23 mouse cellular contexts compared by ENCODE assay signal in the genomic region with DNA sequence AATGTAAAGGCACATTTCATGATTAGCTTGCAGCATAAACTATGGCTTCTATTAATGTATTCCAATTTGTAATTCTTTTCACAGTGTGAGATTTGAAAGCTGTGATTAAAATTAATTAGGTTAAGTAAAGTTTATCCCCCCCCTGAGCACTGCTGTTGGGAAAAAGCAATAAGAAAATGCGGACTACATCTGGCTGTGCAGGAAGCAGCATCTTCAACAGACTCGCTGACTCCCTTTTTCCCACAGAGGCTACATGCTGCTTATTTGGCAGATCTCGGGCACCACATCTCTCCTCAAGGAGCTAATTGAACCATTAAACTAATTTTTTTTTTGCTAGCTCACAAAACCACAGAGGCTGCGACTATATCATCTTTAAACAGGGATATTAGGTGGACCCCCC.
DNase-seq lines count a peak whose midpoint lies in the region; ATAC-seq and TF ChIP-seq lines count a peak whose summit lies in the region.
"Had no signal": no experiment of that assay in that cellular context is flagged by ENCODE, and none has a peak within 500 bp of the region (broad histone marks: within the 10 kb centered on the region; RNA-seq: fewer than 3 reads in every experiment).

No protein-coding gene starts in this region.

- TF ChIP-seq CTCF in forebrain, postnatal 0 days (IDR thresholded peaks at IDR 0.05; ENCODE audit: low read depth): no peak

- no peaks in the 10 kb centered on the region for H3K27me3 ChIP-seq in heart, embryonic 10.5 days (ENCODE audit: insufficient read depth, poor library complexity, severe bottlenecking)
- no peaks in the 10 kb centered on the region for H3K27me3 ChIP-seq in midbrain, embryonic 16.5 days (ENCODE audit: control insufficient read depth, insufficient read depth, low read depth, low read length)
- H3K27me3 ChIP-seq in midbrain, embryonic 10.5 days (ENCODE audit: low read depth, poor library complexity, severe bottlenecking): peaks cover 10% of the 10 kb centered on the region
- no peaks in the 10 kb centered on the region for H3K27me3 ChIP-seq in forebrain, postnatal 0 days (ENCODE audit: insufficient read depth, low read length)

- H3K9ac ChIP-seq in midbrain, embryonic 16.5 days (ENCODE audit: low read depth, low read length): 0 out of 2 replicates have a peak overlapping the region, but pooled peaks have one; percentile 25
- H3K9ac ChIP-seq in forebrain, postnatal 0 days: no peak overlapping the region
- H3K9ac ChIP-seq: limb, embryonic 15.5 days; liver, embryonic 14.5 days; lung, embryonic 14.5 days had no signal

- intact Hi-C loops in heart, postnatal 25 days (cut with DNase I): loop anchor here (10.0 kb wide), 1 partner anchor 315 kb away; no protein-coding TSS in a partner anchor

- H3K27ac ChIP-seq in heart, embryonic 10.5 days: no peak overlapping the region
- H3K27ac ChIP-seq in midbrain, embryonic 16.5 days (ENCODE audit: low read length): peak overlapping the region; percentile 28
- no peak overlapping the region for H3K27ac ChIP-seq in midbrain, embryonic 10.5 days (replicated peaks)
- no peak overlapping the region for H3K27ac ChIP-seq in forebrain, postnatal 0 days (ENCODE audit: low read depth, low read length)
- H3K27ac ChIP-seq: embryonic facial prominence, embryonic 10.5 days; heart, adult 2 months; left cerebral cortex, adult 2 months; limb, embryonic 15.5 days; liver, embryonic 14.5 days had no signal

- H3K36me3 ChIP-seq in heart, embryonic 10.5 days: no peaks in the 10 kb centered on the region
- no peaks in the 10 kb centered on the region for H3K36me3 ChIP-seq in midbrain, embryonic 16.5 days (ENCODE audit: control insufficient read depth, insufficient read depth, low read length)
- no peaks in the 10 kb centered on the region for H3K36me3 ChIP-seq in midbrain, embryonic 10.5 days
- no peaks in the 10 kb centered on the region for H3K36me3 ChIP-seq in forebrain, postnatal 0 days (ENCODE audit: insufficient read depth)
- H3K36me3 ChIP-seq: embryonic facial prominence, embryonic 10.5 days; limb, embryonic 15.5 days had no signal

- no peak overlapping the region for H3K4me3 ChIP-seq in heart, embryonic 10.5 days
- no peak overlapping the region for H3K4me3 ChIP-seq in midbrain, embryonic 16.5 days (ENCODE audit: low read depth, low read length)
- H3K4me3 ChIP-seq in midbrain, embryonic 10.5 days: no peak overlapping the region
- H3K4me3 ChIP-seq in forebrain, postnatal 0 days (ENCODE audit: low read depth, low read length): no peak overlapping the region
- H3K4me3 ChIP-seq: embryonic facial prominence, embryonic 10.5 days; heart, adult 2 months; left cerebral cortex, adult 2 months; limb, embryonic 15.5 days had no signal

- DNase-seq in heart, embryonic 10.5 days (ENCODE audit: low spot score): peak; percentile 24
- DNase-seq in heart, postnatal 25 days (ENCODE audit: low spot score): no peak
- no peak for DNase-seq in midbrain, embryonic 10.5 days (ENCODE audit: low spot score)
- DNase-seq in forebrain, postnatal 0 days: no peak
- no peak for DNase-seq in gastrocnemius, postnatal 4 days (ENCODE audit: low spot score in 2 of 2)
- no peak for DNase-seq in right cerebral cortex, postnatal 36 days (ENCODE audit: low spot score in 2 of 2)
- DNase-seq: adrenal gland, postnatal 36 days; cerebellum, adult 11-12 months; cerebellum, postnatal 10 days; gastrocnemius, postnatal 25 days; heart, adult 2 months; heart, postnatal 36 days; kidney, adult 2 months; kidney, postnatal 10 days; left cerebral cortex, postnatal 4 days; lung, embryonic 14.5 days; right cerebral cortex, postnatal 14 days; spleen, adult 18-20 months had no signal

- peaks cover 3% of the 10 kb centered on the region; the same call in 1 of the 2 replicates for H3K4me1 ChIP-seq in heart, embryonic 10.5 days
- peaks cover 8% of the 10 kb centered on the region for H3K4me1 ChIP-seq in midbrain, embryonic 16.5 days (ENCODE audit: control insufficient read depth, insufficient read depth, low read length)
- peaks cover 12% of the 10 kb centered on the region for H3K4me1 ChIP-seq in midbrain, embryonic 10.5 days
- H3K4me1 ChIP-seq in forebrain, postnatal 0 days (ENCODE audit: insufficient read depth): 0 out of 2 replicates have a peak, but pooled peaks cover 3% of the 10 kb centered on the region

- H3K4me2 ChIP-seq in midbrain, embryonic 16.5 days (ENCODE audit: low read length): peak overlapping the region; percentile 12; the same call in 1 of the 2 replicates
- H3K4me2 ChIP-seq in forebrain, postnatal 0 days (ENCODE audit: low read depth): no peak overlapping the region
- H3K4me2 ChIP-seq: limb, embryonic 15.5 days; lung, embryonic 14.5 days had no signal

- no peaks in the 10 kb centered on the region for H3K9me3 ChIP-seq in heart, embryonic 10.5 days
- no peaks in the 10 kb centered on the region for H3K9me3 ChIP-seq in midbrain, embryonic 16.5 days (replicated peaks; ENCODE audit: control insufficient read depth, low read length, poor library complexity, severe bottlenecking)
- no peaks in the 10 kb centered on the region for H3K9me3 ChIP-seq in midbrain, embryonic 10.5 days (replicated peaks)
- H3K9me3 ChIP-seq in forebrain, postnatal 0 days (ENCODE audit: low read length): no peaks in the 10 kb centered on the region
- H3K9me3 ChIP-seq: embryonic facial prominence, embryonic 10.5 days; limb, embryonic 15.5 days had no signal

- WGBS in heart, embryonic 10.5 days: 71% methylated on average over 4 of the region's 4 CpGs
- 36% methylated on average over 4 of the region's 4 CpGs for WGBS in midbrain, embryonic 16.5 days
- WGBS in midbrain, embryonic 10.5 days: 75% methylated on average over 4 of the region's 4 CpGs
- WGBS in forebrain, postnatal 0 days: 19% methylated on average over 4 of the region's 4 CpGs

- ATAC-seq in midbrain, embryonic 16.5 days: peak; percentile 56; the same call in 1 of the 2 replicates
- ATAC-seq in forebrain, postnatal 0 days: peak; percentile 57; the same call in 1 of the 2 replicates
